Mouse (Mus musculus): Measurements from ENCODE around the gene Ttc21b.
"Not testable (repeated sequence)": the region's sequence is repeated elsewhere in the genome, so short reads cannot be mapped to it uniquely, and the experiment has no call there.

The Ttc21b gene

DNA sequence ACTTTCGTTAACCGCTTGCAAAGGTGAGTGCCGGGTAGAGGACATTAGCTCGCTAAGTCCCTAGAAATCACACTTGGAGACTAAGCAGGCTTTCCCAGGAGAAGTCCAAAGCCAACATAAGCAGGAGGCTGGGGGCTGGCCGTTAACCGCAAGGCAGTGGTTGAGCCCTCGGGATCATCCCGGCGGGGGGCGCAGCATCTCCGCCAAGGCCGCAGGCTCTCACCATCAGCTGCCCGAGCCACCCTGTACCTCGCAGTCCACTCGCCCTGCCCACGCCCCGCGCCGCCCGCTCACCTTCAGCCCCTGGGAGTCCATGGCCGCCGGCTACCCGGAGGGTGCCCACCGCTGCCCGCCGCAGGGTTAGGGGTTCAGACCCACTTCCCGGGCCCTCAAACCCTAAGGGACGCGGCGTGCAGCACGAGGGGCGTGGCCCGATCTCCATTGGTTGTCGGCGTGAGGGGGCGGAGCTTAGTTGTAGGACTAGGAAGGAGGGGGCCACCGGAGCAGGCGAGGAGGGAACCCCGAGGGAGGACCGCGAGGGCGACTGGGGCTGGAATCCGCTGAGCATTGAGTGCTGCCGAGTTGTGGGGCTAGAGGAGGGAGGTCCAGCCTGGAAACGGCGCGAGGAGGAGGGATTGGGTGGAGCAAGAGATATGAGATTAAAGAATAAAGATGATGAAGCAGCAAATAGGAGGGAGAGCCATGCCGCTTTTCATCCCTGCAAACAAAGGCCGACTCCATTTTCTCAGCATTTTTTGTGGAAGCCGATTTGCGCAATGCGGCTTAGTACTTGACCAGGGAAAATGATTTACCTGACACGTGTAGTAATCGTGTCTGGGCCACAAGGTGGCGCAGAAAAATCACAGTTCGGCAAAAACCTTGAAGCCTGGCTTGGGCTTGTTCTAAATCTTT, at the start of gene Ttc21b:
Gene Ttc21b, minus strand, starts transcription at position 398 of the 912 bp plus-strand sequence.
- peak; percentile 97 for DNase-seq (ENCODE audit: low spot score)

DNA sequence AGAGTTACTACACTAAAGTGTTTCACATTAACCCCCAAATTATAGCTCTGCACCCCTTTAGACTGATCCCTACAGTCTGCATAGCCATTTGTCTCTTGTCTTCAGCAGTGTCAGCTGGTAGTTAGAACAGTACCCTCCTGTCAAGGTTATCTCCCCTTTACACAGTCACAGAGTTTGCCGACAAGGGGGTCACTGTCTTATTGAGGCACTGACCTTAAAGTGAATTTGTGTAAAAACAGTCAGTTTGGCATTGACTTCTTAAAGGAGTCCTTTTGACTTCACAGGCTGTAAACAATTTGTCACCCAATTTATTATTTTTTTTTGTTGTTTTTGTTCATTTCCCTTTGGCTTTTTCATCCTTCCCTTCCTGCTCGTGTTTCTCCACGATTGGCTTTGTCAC, 16.1 kb upstream of the Ttc21b start:
- no peak for DNase-seq (ENCODE audit: low spot score)

GRCm38 (mm10) chr2:66244013-66244412, 12.4 kb downstream of the Ttc21b start:
- DNase-seq (ENCODE audit: low spot score), result no peak

DNA sequence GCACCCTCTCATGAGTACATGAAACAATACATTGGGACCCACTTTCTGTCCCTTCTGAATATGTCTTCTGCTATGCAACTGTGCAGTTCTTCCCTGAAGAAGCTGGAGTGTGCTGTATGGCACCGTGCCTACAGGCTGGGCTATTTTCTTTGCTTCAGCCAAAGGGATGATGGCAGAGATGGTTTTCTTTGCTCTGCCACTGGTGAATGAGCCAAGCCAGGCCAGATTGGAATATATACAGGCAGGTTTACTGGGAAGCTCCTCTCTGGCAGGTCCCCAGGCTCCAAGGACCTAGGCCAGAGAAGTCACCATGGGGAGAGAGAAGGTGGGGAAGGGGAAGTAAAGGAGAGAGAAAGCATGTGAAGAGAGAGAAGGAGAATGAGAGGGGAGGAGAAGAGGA, 16.1 kb downstream of the Ttc21b start:
- DNase-seq (ENCODE audit: low spot score), result no peak

DNA sequence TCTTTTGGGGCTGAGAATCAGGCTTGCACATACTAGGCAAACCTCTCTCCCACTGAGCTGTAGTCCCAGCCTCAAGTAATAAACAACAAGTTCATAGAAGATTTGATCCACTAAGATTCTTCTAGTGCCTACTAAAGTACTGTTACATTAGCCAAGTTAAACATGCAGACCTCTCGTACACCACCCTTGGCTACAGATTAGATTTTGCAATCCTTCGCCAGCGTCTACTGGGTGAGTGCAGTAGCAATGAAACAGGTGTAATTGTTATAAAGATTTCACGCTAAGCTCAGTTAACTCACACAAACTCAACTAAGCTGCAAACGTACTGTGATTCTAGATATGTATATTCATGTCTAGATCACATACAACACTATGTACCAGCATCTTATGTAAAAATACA, 17.5 kb downstream of the Ttc21b start:
- no peak for DNase-seq (ENCODE audit: low spot score)

- no peak for DNase-seq (ENCODE audit: low spot score)
These were observed 35.5 kb downstream of the Ttc21b start for GRCm38 (mm10) chr2:66220954-66221353.

- no peak for DNase-seq (ENCODE audit: low spot score)
These were observed 46.5 kb downstream of the Ttc21b start for GRCm38 (mm10) chr2:66209875-66210274.

DNA sequence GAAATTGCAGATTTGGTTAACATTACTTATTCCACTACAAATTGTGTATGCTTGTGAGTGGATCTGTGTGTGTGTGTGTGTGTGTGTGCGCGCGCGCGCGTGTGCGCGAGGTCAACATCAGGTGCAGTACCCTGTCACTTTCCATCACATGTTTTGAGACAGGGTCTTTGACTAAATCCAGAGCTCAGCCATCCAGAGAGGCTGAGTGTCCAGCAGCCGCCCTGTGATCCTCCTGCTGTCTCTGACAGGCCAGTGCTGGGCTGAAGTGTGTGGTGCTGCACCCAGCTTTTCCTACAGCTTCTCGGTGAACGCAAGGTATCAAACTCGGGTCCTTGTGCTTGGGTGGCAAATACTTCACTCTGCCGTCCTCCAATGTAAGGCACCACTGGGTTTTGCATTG, 47.1 kb downstream of the Ttc21b start:
- no peak for DNase-seq (ENCODE audit: low spot score)

GRCm38 (mm10) chr2:66206796-66207195, 49.6 kb downstream of the Ttc21b start:
- DNase-seq (ENCODE audit: low spot score), result peak; percentile 16

DNA sequence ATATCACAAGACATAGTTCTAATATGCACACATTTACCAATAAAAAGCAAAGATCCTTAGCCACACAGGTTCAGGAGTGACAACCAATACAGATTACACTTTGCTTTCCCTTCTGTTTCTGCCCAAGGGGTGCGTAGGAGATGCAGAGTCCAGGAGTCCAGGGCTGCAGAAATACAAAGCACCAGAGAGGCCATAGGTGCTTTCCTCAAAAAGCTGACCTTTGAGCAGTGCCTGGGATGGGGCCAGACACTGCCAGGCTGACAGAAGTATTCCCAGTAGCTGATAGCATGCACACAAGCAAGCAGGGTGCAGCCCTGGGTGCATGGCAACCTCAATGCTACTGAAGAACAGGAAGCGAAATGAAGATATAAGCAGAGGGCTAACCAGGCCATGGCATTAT, 52.2 kb downstream of the Ttc21b start:
- no peak for DNase-seq (ENCODE audit: low spot score)

DNA sequence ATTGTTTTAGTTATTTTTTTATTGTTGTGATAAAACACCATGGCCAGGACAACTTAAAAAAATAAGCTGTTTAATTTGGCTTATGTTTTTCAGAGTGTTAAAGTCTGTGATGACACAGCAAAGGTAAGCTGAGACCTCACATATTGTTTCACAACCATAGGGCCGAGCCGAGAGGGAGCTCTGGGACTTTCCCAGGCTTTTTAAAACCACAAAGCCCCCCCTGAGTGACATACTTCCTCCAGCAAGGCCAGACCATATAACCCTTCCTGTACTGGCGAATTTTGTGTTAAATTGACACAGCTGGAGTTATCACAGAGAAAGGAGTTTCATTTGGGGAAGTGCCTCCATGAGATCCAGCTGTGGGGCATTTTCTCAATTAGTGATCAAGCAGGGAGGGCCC, 56.2 kb downstream of the Ttc21b start:
- DNase-seq (ENCODE audit: low spot score), result no peak

DNA sequence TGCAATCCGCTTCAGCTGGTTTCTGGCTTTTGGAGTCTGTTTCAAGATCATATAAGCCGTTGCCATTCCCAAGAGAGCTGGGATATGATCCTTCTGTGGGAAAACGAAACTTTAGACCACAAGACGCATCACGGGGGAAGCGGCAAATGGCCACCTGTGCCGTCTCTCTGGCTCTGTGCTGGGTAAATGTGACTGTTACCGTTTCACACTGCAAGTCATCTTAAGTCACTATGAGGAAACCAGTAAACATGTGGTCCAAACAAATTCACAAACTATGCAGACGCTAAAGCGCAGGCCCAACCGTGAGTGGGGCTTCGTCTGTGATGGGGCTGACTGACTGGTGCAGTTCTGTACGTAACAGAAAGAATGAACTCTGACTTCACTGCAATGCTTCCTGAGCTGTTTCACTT, 64.7 kb downstream of the Ttc21b start:
- no peak for DNase-seq (ENCODE audit: low spot score)

DNA sequence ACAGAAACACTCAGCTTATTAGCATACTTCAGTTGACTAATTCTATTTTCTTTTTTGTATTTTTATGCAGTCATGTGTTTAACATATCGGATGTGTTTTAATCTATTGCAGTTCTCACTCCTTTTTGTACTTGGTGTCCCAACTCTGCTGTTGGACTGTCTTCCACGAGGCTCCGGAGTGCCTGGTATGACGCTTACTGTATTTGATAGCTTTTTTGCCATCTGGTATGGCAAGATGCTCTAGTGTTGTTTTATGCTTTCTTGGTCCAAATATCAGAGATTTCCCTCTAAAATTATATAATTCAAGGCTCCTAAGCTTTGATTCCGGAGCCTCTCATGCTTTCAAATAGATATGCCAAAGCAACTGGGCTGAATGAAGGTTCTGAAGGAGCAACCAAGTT, 66.3 kb downstream of the Ttc21b start:
- no peak for DNase-seq (ENCODE audit: low spot score)

GRCm38 (mm10) chr2:66189197-66189596, 67.2 kb downstream of the Ttc21b start:
- not testable (repeated sequence) for DNase-seq (ENCODE audit: low spot score)

GRCm38 (mm10) chr2:66187520-66187919, 68.9 kb downstream of the Ttc21b start:
- no peak for DNase-seq (ENCODE audit: low spot score)

- peak; percentile 75 for DNase-seq (ENCODE audit: low spot score)
These were observed 71.8 kb downstream of the Ttc21b start for GRCm38 (mm10) chr2:66184431-66185164.

- DNase-seq (ENCODE audit: low spot score), result peak; percentile 81
These were observed 76.1 kb downstream of the Ttc21b start for GRCm38 (mm10) chr2:66180293-66180692.

DNA sequence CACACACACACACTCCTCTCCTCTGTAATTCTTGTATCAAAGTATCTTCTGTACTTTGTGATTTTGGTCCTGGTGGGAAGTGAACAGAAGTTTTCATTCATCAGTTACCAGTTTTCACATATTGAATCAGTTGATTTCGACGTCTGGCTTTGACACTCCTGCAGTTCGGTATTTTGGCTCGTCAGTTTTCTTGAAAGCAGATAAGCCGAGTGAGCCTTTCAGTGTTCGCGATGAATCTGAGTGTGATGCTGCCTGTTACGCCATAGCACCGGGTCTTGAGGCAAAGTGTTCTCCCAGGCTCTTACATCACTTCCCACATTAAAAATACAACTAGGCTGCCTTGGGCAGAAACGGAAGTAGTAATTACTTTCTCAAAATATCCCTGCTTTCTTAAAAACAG, 76.6 kb downstream of the Ttc21b start:
- DNase-seq (ENCODE audit: low spot score), result peak; percentile 59

- no peak for DNase-seq (ENCODE audit: low spot score)
These were observed 77.6 kb downstream of the Ttc21b start for GRCm38 (mm10) chr2:66178848-66179215.

GRCm38 (mm10) chr2:66177886-66178847, 78.2 kb downstream of the Ttc21b start:
- peak; percentile 22 for DNase-seq (ENCODE audit: low spot score)

GRCm38 (mm10) chr2:66177017-66177416, 79.4 kb downstream of the Ttc21b start:
- no peak for DNase-seq (ENCODE audit: low spot score)

DNA sequence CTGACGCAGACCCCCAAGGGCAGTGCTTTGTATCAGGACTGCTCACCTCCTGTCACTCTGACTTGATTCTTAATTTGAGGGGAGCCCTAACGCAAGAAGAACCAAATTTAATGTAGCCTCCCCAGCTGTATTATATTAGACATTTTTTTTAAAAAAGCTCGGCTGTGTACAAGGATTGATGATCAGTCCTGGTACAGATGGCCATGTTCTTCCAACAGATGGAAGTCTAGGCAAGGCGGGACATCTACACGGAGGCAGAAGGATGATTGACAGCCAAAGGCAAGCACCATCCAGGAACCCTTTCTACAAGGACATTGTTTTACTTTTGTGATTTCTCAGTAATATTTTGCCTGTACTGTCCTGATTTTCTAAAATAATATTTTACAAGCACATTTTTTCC, 83.3 kb downstream of the Ttc21b start:
- no peak for DNase-seq (ENCODE audit: low spot score)

All from MN1 (cell line).